Mouse (Mus musculus): ENCODE data around the gene Otop3. TPM values are rescaled to one million over a fixed set of nuclear protein-coding genes. Genes with fewer than 3 reads are reported as not detected.

Gene Otop3
- polyA plus RNA-seq, 1 experiment from 2014 or later, result 0.18 TPM

DNA sequence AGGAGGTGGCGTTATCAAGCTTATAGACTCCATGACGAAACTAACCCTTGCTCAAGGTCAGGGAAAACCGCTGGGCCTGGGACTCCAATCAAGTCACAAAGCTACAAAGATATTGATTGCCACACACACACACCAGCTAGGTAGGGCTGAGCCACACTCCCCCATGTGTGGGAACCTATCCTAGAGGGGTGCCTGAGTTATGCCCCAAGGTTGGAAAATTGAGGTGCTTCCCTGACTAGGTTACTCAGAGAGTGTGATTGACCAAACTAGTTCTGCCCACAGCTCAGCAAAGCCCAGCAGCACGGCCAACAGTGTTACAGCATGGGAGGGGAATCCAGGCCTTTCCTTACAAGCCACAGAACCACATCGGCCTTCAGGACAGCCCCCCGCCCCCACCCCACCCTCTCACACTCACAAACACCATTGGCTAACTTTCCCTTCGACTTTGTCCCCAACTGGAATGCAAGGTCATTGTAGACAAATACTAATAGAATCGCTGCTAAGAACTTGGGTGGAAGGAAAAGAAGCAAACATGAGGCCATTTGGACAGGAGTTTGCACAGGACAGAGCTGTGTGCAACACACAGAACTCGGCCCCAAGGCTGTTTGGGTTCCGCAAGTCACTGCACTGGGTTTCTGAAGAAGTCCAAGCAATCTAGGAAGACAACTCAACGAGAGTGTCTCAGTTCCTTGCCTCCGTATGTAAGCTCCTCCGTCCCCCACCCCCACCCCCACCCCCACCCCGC is 41.7 kb upstream of the Otop3 start:
- no peak for DNase-seq (ENCODE audit: low spot score, missing footprints)
- H3K9me3 ChIP-seq (ENCODE audit: control insufficient read depth, low read length), result no peaks in the 10 kb centered on the region
- H3K36me3 ChIP-seq (ENCODE audit: control insufficient read depth, insufficient read depth, low read length), result no peaks in the 10 kb centered on the region
- 73% methylated on average over 14 of the region's 14 CpGs for whole genome bisulfite sequencing
- 0 out of 2 replicates have a peak, but pooled peaks cover 5% of the 10 kb centered on the region for H3K27me3 ChIP-seq (ENCODE audit: control insufficient read depth, insufficient read depth, low read length)
- no peak overlapping the region for H3K9ac ChIP-seq (ENCODE audit: low read length)
- no peak overlapping the region for H3K27ac ChIP-seq (ENCODE audit: low read depth, low read length)
- H3K4me2 ChIP-seq, result no peak overlapping the region
- ATAC-seq (ENCODE audit: low FRiP score), result no peak
- no peak overlapping the region for H3K4me3 ChIP-seq (ENCODE audit: low read depth, low read length)
- no peaks in the 10 kb centered on the region for H3K4me1 ChIP-seq (ENCODE audit: control insufficient read depth, insufficient read depth, low read length)

DNA sequence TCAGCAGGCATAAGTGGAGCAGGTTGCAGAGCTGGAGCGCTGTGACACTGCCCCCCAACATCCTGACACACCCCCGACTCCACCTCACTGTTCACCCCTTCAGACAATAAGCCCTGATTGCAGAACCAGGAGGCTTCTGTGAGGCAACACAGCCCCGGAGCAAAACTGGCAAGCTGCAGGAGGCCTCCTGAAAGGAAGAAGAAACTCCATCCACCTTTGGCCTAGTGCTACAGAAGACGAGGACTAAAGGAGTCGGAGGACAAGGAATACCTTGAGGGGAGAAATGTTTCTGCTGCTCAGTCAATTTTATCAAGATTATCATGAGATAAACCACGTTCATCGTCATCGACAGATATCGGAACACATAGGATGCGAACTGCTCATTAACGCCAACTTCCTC is 38.6 kb upstream of the Otop3 start:
- ATAC-seq (ENCODE audit: low FRiP score), result no peak

DNA sequence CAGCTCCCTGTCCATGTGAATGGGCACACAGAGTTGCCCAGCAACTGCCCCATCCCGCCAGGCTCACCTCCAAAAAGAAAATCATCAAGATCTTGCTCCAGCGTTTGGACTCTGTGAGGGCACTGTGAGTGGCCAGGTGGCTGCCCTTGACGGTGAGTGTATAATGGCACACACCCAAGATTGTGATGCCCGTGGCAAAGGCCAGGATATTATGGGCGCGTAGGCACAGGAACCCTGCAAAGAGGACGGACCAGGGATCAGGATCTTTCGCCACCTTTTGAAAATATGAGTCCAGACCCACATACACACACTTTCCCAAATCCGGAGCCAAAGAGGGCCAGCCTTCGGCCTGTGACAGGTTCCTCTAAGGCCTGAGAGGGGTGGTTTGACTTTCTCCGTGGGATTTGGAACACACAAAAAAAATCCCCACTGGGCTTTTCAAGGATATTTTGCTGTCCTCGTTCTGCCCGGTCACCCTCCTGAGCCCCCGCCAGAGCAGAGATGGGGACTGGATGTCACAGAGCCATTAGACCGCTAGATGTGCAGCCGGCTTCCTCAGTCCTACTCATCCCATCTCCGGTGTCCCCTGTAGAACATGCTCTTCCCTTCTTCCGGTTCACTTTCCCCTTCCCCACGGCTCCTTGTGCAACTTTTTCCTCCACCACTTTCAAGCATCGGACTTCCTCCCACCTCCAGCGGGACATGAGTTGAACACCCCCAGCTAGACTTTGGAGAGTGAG is 37.9 kb upstream of the Otop3 start:
- Histone ChIP-seq H3K36me3 (ENCODE audit: control insufficient read depth, insufficient read depth, low read length) (no peaks in the 10 kb centered on the region), H3K4me3 (ENCODE audit: low read depth, low read length) (peak overlapping the region; percentile 44), H3K9ac (ENCODE audit: low read length) (peak overlapping the region; percentile 64), H3K27me3 (ENCODE audit: control insufficient read depth, insufficient read depth, low read length) (0 out of 2 replicates have a peak, but pooled peaks cover 5% of the 10 kb centered on the region), H3K27ac (ENCODE audit: low read depth, low read length) (no peak overlapping the region), H3K4me2 (peak overlapping the region; percentile 83), H3K9me3 (ENCODE audit: control insufficient read depth, low read length) (no peaks in the 10 kb centered on the region), H3K4me1 (ENCODE audit: control insufficient read depth, insufficient read depth, low read length) (no peaks in the 10 kb centered on the region)
- 60% methylated on average over 21 of the region's 21 CpGs for WGBS
- ATAC-seq (ENCODE audit: low FRiP score), result no peak
- no peak for DNase-seq (ENCODE audit: low spot score, missing footprints)

More for the DNA sequence above, 38.6 kb upstream of the Otop3 start:
- Histone ChIP-seq H3K27ac (ENCODE audit: low read depth, low read length) (no peak overlapping the region), H3K36me3 (ENCODE audit: control insufficient read depth, insufficient read depth, low read length) (no peaks in the 10 kb centered on the region), H3K4me2 (no peak overlapping the region), H3K27me3 (ENCODE audit: control insufficient read depth, insufficient read depth, low read length) (0 out of 2 replicates have a peak, but pooled peaks cover 5% of the 10 kb centered on the region), H3K9ac (ENCODE audit: low read length) (no peak overlapping the region), H3K4me1 (ENCODE audit: control insufficient read depth, insufficient read depth, low read length) (no peaks in the 10 kb centered on the region), H3K9me3 (ENCODE audit: control insufficient read depth, low read length) (no peaks in the 10 kb centered on the region), H3K4me3 (ENCODE audit: low read depth, low read length) (no peak overlapping the region)
- no peak for DNase-seq (ENCODE audit: low spot score, missing footprints)
- WGBS, result 94% methylated on average over 11 of the region's 11 CpGs

- Histone ChIP-seq H3K4me1 (ENCODE audit: control insufficient read depth, insufficient read depth, low read length) (no peaks in the 10 kb centered on the region), H3K27me3 (ENCODE audit: control insufficient read depth, insufficient read depth, low read length) (0 out of 2 replicates have a peak, but pooled peaks cover 5% of the 10 kb centered on the region), H3K9me3 (ENCODE audit: control insufficient read depth, low read length) (no peaks in the 10 kb centered on the region), H3K27ac (ENCODE audit: low read depth, low read length) (no peak within 1 kb of the TSS), H3K4me3 (ENCODE audit: low read depth, low read length) (peak within 1 kb of the TSS; percentile 44), H3K9ac (ENCODE audit: low read length) (peak within 1 kb of the TSS; percentile 64), H3K4me2 (peak within 1 kb of the TSS; percentile 83), H3K36me3 (ENCODE audit: control insufficient read depth, insufficient read depth, low read length) (no peaks in the 10 kb centered on the region)
- peak; percentile 70 for ATAC-seq (ENCODE audit: low FRiP score)
- WGBS, result 1% methylated on average over 43 of the region's 44 CpGs
- DNase-seq (ENCODE audit: low spot score, missing footprints), result peak; percentile 92
Observed at GRCm38 (mm10) chr11:115297214-115297826, 37.2 kb upstream of the Otop3 start, which contains the start of gene Fads6. Gene Fads6, minus strand, starts transcription at chr11:115297663.

- Histone ChIP-seq H3K4me1 (ENCODE audit: control insufficient read depth, insufficient read depth, low read length) (no peaks in the 10 kb centered on the region), H3K9me3 (ENCODE audit: control insufficient read depth, low read length) (no peaks in the 10 kb centered on the region), H3K27me3 (ENCODE audit: control insufficient read depth, insufficient read depth, low read length) (0 out of 2 replicates have a peak, but pooled peaks cover 5% of the 10 kb centered on the region), H3K4me2 (no peak overlapping the region), H3K27ac (ENCODE audit: low read depth, low read length) (no peak overlapping the region), H3K9ac (ENCODE audit: low read length) (no peak overlapping the region), H3K36me3 (ENCODE audit: control insufficient read depth, insufficient read depth, low read length) (no peaks in the 10 kb centered on the region), H3K4me3 (ENCODE audit: low read depth, low read length) (no peak overlapping the region)
- no peak for ATAC-seq (ENCODE audit: low FRiP score)
- no peak for DNase-seq (ENCODE audit: low spot score, missing footprints)
- WGBS, result 62% methylated on average over 8 of the region's 8 CpGs
Observed at GRCm38 (mm10) chr11:115298160-115298559, 36.4 kb upstream of the Otop3 start.

DNA sequence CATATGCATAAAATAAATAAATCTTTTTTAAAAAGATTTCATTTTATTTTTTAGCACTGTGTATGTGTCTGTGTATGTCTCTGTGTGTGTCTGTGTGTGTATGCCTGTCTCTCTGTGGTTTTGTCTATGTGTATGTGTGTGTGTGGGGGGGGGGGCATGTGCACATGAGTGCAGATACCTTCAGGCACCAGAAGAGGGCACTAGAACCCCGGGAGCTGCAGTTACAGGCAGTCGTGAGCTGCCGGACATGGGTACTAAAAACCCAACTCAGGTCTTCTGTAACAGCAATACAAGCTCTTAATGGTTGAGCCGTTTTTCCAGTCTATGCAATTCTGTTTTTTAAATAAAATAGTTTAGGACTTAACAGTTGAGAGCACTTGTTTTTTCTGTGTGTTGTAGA is 33.8 kb upstream of the Otop3 start:
- Histone ChIP-seq H3K9ac (ENCODE audit: low read length) (no peak overlapping the region), H3K4me2 (no peak overlapping the region), H3K27ac (ENCODE audit: low read depth, low read length) (no peak overlapping the region), H3K27me3 (ENCODE audit: control insufficient read depth, insufficient read depth, low read length) (0 out of 2 replicates have a peak, but pooled peaks cover 5% of the 10 kb centered on the region), H3K4me3 (ENCODE audit: low read depth, low read length) (no peak overlapping the region), H3K4me1 (ENCODE audit: control insufficient read depth, insufficient read depth, low read length) (no peaks in the 10 kb centered on the region), H3K9me3 (ENCODE audit: control insufficient read depth, low read length) (no peaks in the 10 kb centered on the region), H3K36me3 (ENCODE audit: control insufficient read depth, insufficient read depth, low read length) (no peaks in the 10 kb centered on the region)
- 85% methylated on average over 4 of the region's 4 CpGs for WGBS
- no peak for DNase-seq (ENCODE audit: low spot score, missing footprints)
- no peak for ATAC-seq (ENCODE audit: low FRiP score)

GRCm38 (mm10) chr11:115301351-115301750 is 33.2 kb upstream of the Otop3 start:
- no peak overlapping the region for H3K4me2 ChIP-seq
- WGBS, result 94% methylated on average over 2 of the region's 2 CpGs
- ATAC-seq (ENCODE audit: low FRiP score), result no peak
- no peaks in the 10 kb centered on the region for H3K9me3 ChIP-seq (ENCODE audit: control insufficient read depth, low read length)
- H3K36me3 ChIP-seq (ENCODE audit: control insufficient read depth, insufficient read depth, low read length), result no peaks in the 10 kb centered on the region
- H3K4me1 ChIP-seq (ENCODE audit: control insufficient read depth, insufficient read depth, low read length), result no peaks in the 10 kb centered on the region
- DNase-seq (ENCODE audit: low spot score, missing footprints), result no peak
- no peak overlapping the region for H3K9ac ChIP-seq (ENCODE audit: low read length)
- 0 out of 2 replicates have a peak, but pooled peaks cover 5% of the 10 kb centered on the region for H3K27me3 ChIP-seq (ENCODE audit: control insufficient read depth, insufficient read depth, low read length)
- H3K27ac ChIP-seq (ENCODE audit: low read depth, low read length), result no peak overlapping the region
- no peak overlapping the region for H3K4me3 ChIP-seq (ENCODE audit: low read depth, low read length)

DNA sequence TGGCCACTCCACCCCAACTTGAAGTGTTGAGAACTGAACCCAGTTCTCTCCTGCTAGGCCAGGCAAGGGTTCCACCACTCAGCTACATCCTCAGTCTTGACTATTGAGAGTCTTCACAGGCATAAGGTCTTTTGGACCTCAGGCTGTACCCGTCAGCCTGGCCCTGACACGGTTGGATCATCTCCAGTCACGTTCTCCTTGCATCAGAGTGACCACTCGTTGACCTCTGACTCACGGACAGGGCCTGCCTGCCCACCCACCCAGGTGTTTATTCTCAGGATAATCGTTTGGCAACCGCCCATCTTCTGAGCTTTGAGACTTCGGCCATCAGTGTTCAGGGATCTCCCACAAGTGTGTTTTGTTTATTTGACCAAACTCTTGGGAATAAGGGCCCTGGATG is 31.4 kb upstream of the Otop3 start:
- no peak overlapping the region for H3K4me2 ChIP-seq
- peak; percentile 45 for DNase-seq (ENCODE audit: low spot score, missing footprints)
- H3K9ac ChIP-seq (ENCODE audit: low read length), result no peak overlapping the region

More for the DNA sequence above, 31.4 kb upstream of the Otop3 start:
- no peak for ATAC-seq (ENCODE audit: low FRiP score)
- Histone ChIP-seq H3K9me3 (ENCODE audit: control insufficient read depth, low read length) (no peaks in the 10 kb centered on the region), H3K27me3 (ENCODE audit: control insufficient read depth, insufficient read depth, low read length) (no peaks in the 10 kb centered on the region), H3K4me1 (ENCODE audit: control insufficient read depth, insufficient read depth, low read length) (0 out of 2 replicates have a peak, but pooled peaks cover 2% of the 10 kb centered on the region), H3K4me3 (ENCODE audit: low read depth, low read length) (no peak overlapping the region), H3K36me3 (ENCODE audit: control insufficient read depth, insufficient read depth, low read length) (no peaks in the 10 kb centered on the region), H3K27ac (ENCODE audit: low read depth, low read length) (no peak overlapping the region)
- 82% methylated on average over 8 of the region's 8 CpGs for WGBS
